Mouse (Mus musculus): ENCODE measurements around the gene Gm28305. TPM values are rescaled to one million over a fixed set of nuclear protein-coding genes. Genes with fewer than 3 reads are reported as not detected.

Gm28305 gene
- polyA plus RNA-seq, 1 experiment from 2014 or later, result not detected

GRCm38 (mm10) chr9:104038266-104038665 is 2.2 kb upstream of the Gm28305 start:
- Histone ChIP-seq H3K9me3 (no peaks in the 10 kb centered on the region), H3K36me3 (peaks cover 14% of the 10 kb centered on the region; the same call in 1 of the 2 replicates), H3K27ac (replicated peaks) (no peak overlapping the region), H3K4me1 (replicated peaks) (no peaks in the 10 kb centered on the region), H3K27me3 (no peaks in the 10 kb centered on the region), H3K9ac (no peak overlapping the region), H3K4me3 (no peak overlapping the region), H3K4me2 (no peak overlapping the region)
- WGBS, result 95% methylated on average over 13 of the region's 13 CpGs
- no peak for ATAC-seq (ENCODE audit: low FRiP score, low read depth)

GRCm38 (mm10) chr9:104039031-104039695 is 1.3 kb upstream of the Gm28305 start:
- Histone ChIP-seq H3K4me3 (no peak overlapping the region), H3K9me3 (no peaks in the 10 kb centered on the region), H3K27me3 (no peaks in the 10 kb centered on the region), H3K36me3 (peaks cover 17% of the 10 kb centered on the region), H3K4me2 (no peak overlapping the region), H3K4me1 (replicated peaks) (no peaks in the 10 kb centered on the region), H3K9ac (no peak overlapping the region), H3K27ac (replicated peaks) (no peak overlapping the region)
- 93% methylated on average over 21 of the region's 21 CpGs for WGBS
- no peak for ATAC-seq (ENCODE audit: low FRiP score, low read depth)

- Histone ChIP-seq H3K9ac (no peak overlapping the region), H3K27ac (replicated peaks) (no peak overlapping the region), H3K4me3 (no peak overlapping the region), H3K4me2 (no peak overlapping the region), H3K4me1 (replicated peaks) (no peaks in the 10 kb centered on the region), H3K9me3 (no peaks in the 10 kb centered on the region), H3K27me3 (no peaks in the 10 kb centered on the region), H3K36me3 (peaks cover 22% of the 10 kb centered on the region)
- no peak for ATAC-seq (ENCODE audit: low FRiP score, low read depth)
- 87% methylated on average over 4 of the region's 4 CpGs for WGBS
Measured at GRCm38 (mm10) chr9:104039742-104040141, 720 bp upstream of the Gm28305 start.

- H3K9me3 ChIP-seq, result no peaks in the 10 kb centered on the region
- no peaks in the 10 kb centered on the region for H3K27me3 ChIP-seq
- no peak overlapping the region for H3K9ac ChIP-seq
- 91% methylated on average over 4 of the region's 4 CpGs for WGBS
- no peak overlapping the region for H3K4me2 ChIP-seq
- no peak overlapping the region for H3K4me3 ChIP-seq
- peaks cover 43% of the 10 kb centered on the region for H3K36me3 ChIP-seq
- no peak overlapping the region for H3K27ac ChIP-seq (replicated peaks)
- ATAC-seq (ENCODE audit: low FRiP score, low read depth), result no peak
- no peaks in the 10 kb centered on the region for H3K4me1 ChIP-seq (replicated peaks)
Measured at GRCm38 (mm10) chr9:104043676-104044075, 3.2 kb downstream of the Gm28305 start.

- Histone ChIP-seq H3K27me3 (no peaks in the 10 kb centered on the region), H3K9me3 (no peaks in the 10 kb centered on the region), H3K4me2 (no peak overlapping the region), H3K27ac (replicated peaks) (no peak overlapping the region), H3K9ac (no peak overlapping the region), H3K4me3 (no peak overlapping the region), H3K4me1 (replicated peaks) (no peaks in the 10 kb centered on the region), H3K36me3 (peaks cover 91% of the 10 kb centered on the region)
- 96% methylated on average over 6 of the region's 6 CpGs for WGBS
- ATAC-seq (ENCODE audit: low FRiP score, low read depth), result no peak
Measured at GRCm38 (mm10) chr9:104051028-104051427, 10.6 kb downstream of the Gm28305 start.

- Histone ChIP-seq H3K9ac (peak within 1 kb of the TSS; percentile 85), H3K9me3 (no peaks in the 10 kb centered on the region), H3K36me3 (peaks cover 24% of the 10 kb centered on the region), H3K4me3 (peak within 1 kb of the TSS; percentile 84), H3K4me1 (replicated peaks) (peaks cover 27% of the 10 kb centered on the region), H3K27me3 (no peaks in the 10 kb centered on the region), H3K27ac (replicated peaks) (peak within 1 kb of the TSS; percentile 80), H3K4me2 (peak within 1 kb of the TSS; percentile 94)
- WGBS, result under 1% methylated on average over 59 of the region's 59 CpGs
- ATAC-seq (ENCODE audit: low FRiP score, low read depth), result peak; percentile 82
Measured at GRCm38 (mm10) chr9:104062430-104063243, 22.2 kb downstream of the Gm28305 start, which contains the start of gene Uba5. Uba5 (minus strand) TSS chr9:104063134.

GRCm38 (mm10) chr9:104063244-104063961 is 22.9 kb downstream of the Gm28305 start, which contains the start of gene Acad11:
Acad11 (plus strand) TSS chr9:104063377.
- H3K4me2 ChIP-seq, result peak within 1 kb of the TSS; percentile 94
- no peaks in the 10 kb centered on the region for H3K27me3 ChIP-seq
- peak within 1 kb of the TSS; percentile 80 for H3K27ac ChIP-seq (replicated peaks)
- ATAC-seq (ENCODE audit: low FRiP score, low read depth), result peak; percentile 99
- no peaks in the 10 kb centered on the region for H3K9me3 ChIP-seq
- peaks cover 16% of the 10 kb centered on the region for H3K36me3 ChIP-seq
- peak within 1 kb of the TSS; percentile 85 for H3K9ac ChIP-seq
- H3K4me1 ChIP-seq (replicated peaks), result peaks cover 27% of the 10 kb centered on the region
- WGBS, result under 1% methylated on average over 29 of the region's 30 CpGs
- H3K4me3 ChIP-seq, result peak within 1 kb of the TSS; percentile 84

- no peak overlapping the region for H3K4me3 ChIP-seq
- H3K4me1 ChIP-seq (replicated peaks), result peaks cover 27% of the 10 kb centered on the region
- no peak for ATAC-seq (ENCODE audit: low FRiP score, low read depth)
- H3K9ac ChIP-seq, result no peak overlapping the region
- peaks cover 11% of the 10 kb centered on the region for H3K36me3 ChIP-seq
- H3K9me3 ChIP-seq, result no peaks in the 10 kb centered on the region
- 43% methylated on average over 1 of the region's 1 CpGs for WGBS
- H3K4me2 ChIP-seq, result no peak overlapping the region
- H3K27ac ChIP-seq (replicated peaks), result no peak overlapping the region
- no peaks in the 10 kb centered on the region for H3K27me3 ChIP-seq
Measured at GRCm38 (mm10) chr9:104064571-104064970, 24.1 kb downstream of the Gm28305 start.

- Histone ChIP-seq H3K4me3 (no peak overlapping the region), H3K9ac (no peak overlapping the region), H3K4me1 (replicated peaks) (no peaks in the 10 kb centered on the region), H3K27ac (replicated peaks) (no peak overlapping the region), H3K4me2 (no peak overlapping the region), H3K27me3 (no peaks in the 10 kb centered on the region), H3K36me3 (no peaks in the 10 kb centered on the region), H3K9me3 (no peaks in the 10 kb centered on the region)
- no peak for ATAC-seq (ENCODE audit: low FRiP score, low read depth)
- 78% methylated on average over 4 of the region's 4 CpGs for WGBS
Measured at GRCm38 (mm10) chr9:104070241-104070640, 29.8 kb downstream of the Gm28305 start.

GRCm38 (mm10) chr9:104070863-104071604 is 30.6 kb downstream of the Gm28305 start:
- no peak overlapping the region for H3K27ac ChIP-seq (replicated peaks)
- H3K4me1 ChIP-seq (replicated peaks), result no peaks in the 10 kb centered on the region
- no peak overlapping the region for H3K9ac ChIP-seq
- H3K36me3 ChIP-seq, result no peaks in the 10 kb centered on the region
- no peak overlapping the region for H3K4me3 ChIP-seq
- no peak for ATAC-seq (ENCODE audit: low FRiP score, low read depth)
- no peaks in the 10 kb centered on the region for H3K9me3 ChIP-seq
- no peak overlapping the region for H3K4me2 ChIP-seq
- H3K27me3 ChIP-seq, result no peaks in the 10 kb centered on the region
- 81% methylated on average over 8 of the region's 8 CpGs for WGBS

GRCm38 (mm10) chr9:104075808-104076207 is 35.3 kb downstream of the Gm28305 start:
- no peak for ATAC-seq (ENCODE audit: low FRiP score, low read depth)
- WGBS, result 75% methylated on average over 2 of the region's 2 CpGs

More at GRCm38 (mm10) chr9:104075808-104076207, 35.3 kb downstream of the Gm28305 start:
- no peaks in the 10 kb centered on the region for H3K27me3 ChIP-seq
- H3K9ac ChIP-seq, result no peak overlapping the region
- H3K9me3 ChIP-seq, result no peaks in the 10 kb centered on the region
- H3K27ac ChIP-seq (replicated peaks), result no peak overlapping the region
- no peak overlapping the region for H3K4me3 ChIP-seq
- H3K36me3 ChIP-seq, result no peaks in the 10 kb centered on the region
- H3K4me1 ChIP-seq (replicated peaks), result no peaks in the 10 kb centered on the region
- no peak overlapping the region for H3K4me2 ChIP-seq
